Mouse (Mus musculus): ENCODE results near the gene Lrrc74a. TPM values are rescaled to one million over a fixed set of nuclear protein-coding genes. Genes with fewer than 3 reads are reported as not detected.

Gene Lrrc74a
- polyA plus RNA-seq, 1 experiment, result not detected

GRCm38 (mm10) chr12:86806923-86807794 is 73.0 kb downstream of the Lrrc74a start:
- Histone ChIP-seq H3K4me1 (ENCODE audit: control insufficient read depth, insufficient read depth, low read length) (peaks cover 10% of the 10 kb centered on the region), H3K4me3 (ENCODE audit: insufficient read depth, low read length) (no peak overlapping the region), H3K27ac (ENCODE audit: insufficient read depth, low read length) (no peak overlapping the region)
- TF ChIP-seq POLR2A (IDR thresholded peaks at IDR 0.05; ENCODE audit: low read depth, low read length) (no peak), CTCF (IDR thresholded peaks at IDR 0.05; ENCODE audit: borderline replicate concordance, insufficient read depth, low read length) (no peak)

DNA sequence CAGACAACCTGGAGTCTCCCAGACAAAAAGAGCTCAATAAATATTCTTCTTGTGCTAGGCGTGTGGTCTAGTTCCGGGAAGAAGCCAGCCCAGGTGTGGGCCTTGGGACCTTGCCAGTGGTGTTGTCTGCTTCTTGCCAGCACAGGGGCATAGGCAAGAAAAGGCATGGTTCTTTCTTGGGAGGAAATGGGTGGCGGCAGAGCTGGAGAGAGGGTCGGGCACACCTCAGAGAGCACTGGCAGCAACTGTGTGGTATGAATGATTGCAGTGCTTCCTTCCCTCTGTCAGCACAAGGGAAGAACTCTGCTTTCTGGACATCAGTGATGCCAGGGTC is 73.6 kb downstream of the Lrrc74a start:
- TF ChIP-seq POLR2A (IDR thresholded peaks at IDR 0.05; ENCODE audit: low read depth, low read length) (no peak), CTCF (IDR thresholded peaks at IDR 0.05; ENCODE audit: borderline replicate concordance, insufficient read depth, low read length) (no peak)
- Histone ChIP-seq H3K27ac (ENCODE audit: insufficient read depth, low read length) (no peak overlapping the region), H3K4me1 (ENCODE audit: control insufficient read depth, insufficient read depth, low read length) (peaks cover 10% of the 10 kb centered on the region), H3K4me3 (ENCODE audit: insufficient read depth, low read length) (no peak overlapping the region)

- TF ChIP-seq CTCF (IDR thresholded peaks at IDR 0.05; ENCODE audit: borderline replicate concordance, insufficient read depth, low read length) (no peak), POLR2A (IDR thresholded peaks at IDR 0.05; ENCODE audit: low read depth, low read length) (no peak)
- Histone ChIP-seq H3K4me1 (ENCODE audit: control insufficient read depth, insufficient read depth, low read length) (peaks cover 6% of the 10 kb centered on the region; the same call in 1 of the 2 replicates), H3K27ac (ENCODE audit: insufficient read depth, low read length) (no peak overlapping the region), H3K4me3 (ENCODE audit: insufficient read depth, low read length) (no peak overlapping the region)
Measured at GRCm38 (mm10) chr12:86808856-86809255, 74.7 kb downstream of the Lrrc74a start.

DNA sequence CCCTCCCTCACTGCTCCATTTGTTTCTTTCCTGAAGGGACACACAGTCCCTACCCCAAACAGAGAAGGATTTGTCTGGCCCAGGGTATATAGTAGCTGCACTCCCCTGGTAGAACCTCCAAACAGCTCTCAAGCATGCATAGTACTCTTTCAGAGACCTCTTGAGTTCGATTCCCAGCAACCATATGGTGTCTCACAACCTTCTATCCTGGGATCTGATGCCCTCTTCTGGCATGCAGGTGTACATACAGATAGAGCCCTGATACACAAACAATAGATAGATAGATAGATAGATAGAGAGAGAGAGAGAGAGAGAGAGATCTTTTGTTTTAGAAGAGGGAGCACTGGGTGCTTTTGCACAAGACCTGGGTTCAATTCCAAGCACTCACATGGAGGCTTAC is 75.9 kb downstream of the Lrrc74a start:
- Histone ChIP-seq H3K4me1 (ENCODE audit: control insufficient read depth, insufficient read depth, low read length) (peaks cover 6% of the 10 kb centered on the region; the same call in 1 of the 2 replicates), H3K4me3 (ENCODE audit: insufficient read depth, low read length) (no peak overlapping the region), H3K27ac (ENCODE audit: insufficient read depth, low read length) (no peak overlapping the region)
- TF ChIP-seq CTCF (IDR thresholded peaks at IDR 0.05; ENCODE audit: borderline replicate concordance, insufficient read depth, low read length), result no peak
- no peak for TF ChIP-seq POLR2A (IDR thresholded peaks at IDR 0.05; ENCODE audit: low read depth, low read length)

- no peak for TF ChIP-seq POLR2A (IDR thresholded peaks at IDR 0.05; ENCODE audit: low read depth, low read length)
- TF ChIP-seq CTCF (IDR thresholded peaks at IDR 0.05; ENCODE audit: borderline replicate concordance, insufficient read depth, low read length), result no peak
- Histone ChIP-seq H3K4me1 (ENCODE audit: control insufficient read depth, insufficient read depth, low read length) (peaks cover 5% of the 10 kb centered on the region; the same call in 1 of the 2 replicates), H3K27ac (ENCODE audit: insufficient read depth, low read length) (no peak overlapping the region), H3K4me3 (ENCODE audit: insufficient read depth, low read length) (no peak overlapping the region)
Measured at GRCm38 (mm10) chr12:86810725-86811444, 76.7 kb downstream of the Lrrc74a start.

DNA sequence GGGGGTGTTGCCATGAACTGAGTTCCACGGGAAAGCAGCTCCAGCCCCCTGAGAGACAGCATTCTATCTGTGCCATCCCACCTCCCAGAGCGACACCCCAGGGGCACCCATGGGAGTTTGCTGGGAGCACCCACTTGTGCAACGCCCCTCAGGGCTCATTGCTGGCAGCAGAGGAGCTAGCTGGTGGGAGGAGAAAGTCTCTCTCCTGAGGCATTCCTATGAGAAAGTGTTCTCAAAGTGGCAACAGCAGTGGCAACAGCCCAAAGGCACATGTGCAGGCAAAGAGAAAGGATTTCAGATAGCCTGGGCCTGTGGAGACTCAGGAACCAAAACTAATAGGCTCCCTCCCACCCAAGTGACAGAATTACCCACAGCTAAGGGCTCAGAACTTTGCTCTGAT is 78.6 kb downstream of the Lrrc74a start:
- no peak overlapping the region for H3K27ac ChIP-seq (ENCODE audit: insufficient read depth, low read length)

More for the DNA sequence above, 78.6 kb downstream of the Lrrc74a start:
- TF ChIP-seq POLR2A (IDR thresholded peaks at IDR 0.05; ENCODE audit: low read depth, low read length) (no peak), CTCF (IDR thresholded peaks at IDR 0.05; ENCODE audit: borderline replicate concordance, insufficient read depth, low read length) (no peak)
- Histone ChIP-seq H3K4me1 (ENCODE audit: control insufficient read depth, insufficient read depth, low read length) (0 out of 2 replicates have a peak, but pooled peaks cover 2% of the 10 kb centered on the region), H3K4me3 (ENCODE audit: insufficient read depth, low read length) (no peak overlapping the region)

Other genes starting within 250 kb of the Lrrc74a start
- gene Vash1, start 55.7 kb upstream of the Lrrc74a start, polyA plus RNA-seq (2011; ENCODE audit: insufficient read length, low read depth, missing spikeins), result 1.0 and 1.8 TPM in 2 replicates
- gene Angel1, start 7.9 kb upstream of the Lrrc74a start, polyA plus RNA-seq (2011; ENCODE audit: insufficient read length, low read depth, missing spikeins), result 2.1 and 2.3 TPM in 2 replicates
- 36.4 and 39.1 TPM in 2 replicates for gene Irf2bpl, start 150.4 kb downstream of the Lrrc74a start, polyA plus RNA-seq (2011; ENCODE audit: insufficient read length, low read depth, missing spikeins)
- gene Cipc, start 212.7 kb downstream of the Lrrc74a start, polyA plus RNA-seq (2011; ENCODE audit: insufficient read length, low read depth, missing spikeins), result 25.1 and 30.6 TPM in 2 replicates

All from embryonic fibroblast, embryonic 13.5 days (primary cell).